Mouse (Mus musculus) gastrocnemius, postnatal 10 days (tissue): ENCODE results near the gene Uqcrq. TPM values are rescaled to one million over a fixed set of nuclear protein-coding genes. Genes with fewer than 3 reads are reported as not detected.
A peak's percentile ranks its signal among the peaks of the same experiment; 100 is the strongest.

Source experiments
- DNase-seq: peaks from one replicate; pipeline ENCODE4 v3.0.0; 2021; ENCODE audit warnings: mixed read lengths
- long read RNA-seq, 2 experiments: library from polyadenylated mRNA; stranded (forward); transcript quantifications; one replicate each; pipeline ENCODE4 v2.0.0; 2021
- total RNA-seq, 2 experiments: library from RNA; stranded (reverse); gene quantifications; 2 replicates each; pipeline ENCODE4 v1.2.3; 2021

The Uqcrq gene
- 100 to 1,000 TPM; 882 to 991 TPM for total RNA-seq
- long read RNA-seq, experiment 1, transcript Uqcrq-204 (2 exons, 375 nt), result minor isoform, 5 of 462 reads
- long read RNA-seq, experiment 1, transcript Uqcrq-203 (3 exons, 405 nt), result minor isoform, 20 of 462 reads
- long read RNA-seq, experiment 1, transcript Uqcrq-201 (2 exons, 1,521 nt), result major isoform, 302 of 462 reads
- long read RNA-seq, experiment 1, partial matches to known transcripts, result 131 of 462 reads
- long read RNA-seq, experiment 1, other reads (novel, unspliced or antisense), result 4 of 462 reads
- long read RNA-seq, experiment 2, transcript Uqcrq-203 (3 exons, 405 nt), result minor isoform, 26 of 484 reads
- long read RNA-seq, experiment 2, transcript Uqcrq-201 (2 exons, 1,521 nt), result major isoform, 319 of 484 reads
- long read RNA-seq, experiment 2, partial matches to known transcripts, result 134 of 484 reads
- long read RNA-seq, experiment 2, other reads (novel, unspliced or antisense), result 1 of 484 reads

DNA sequence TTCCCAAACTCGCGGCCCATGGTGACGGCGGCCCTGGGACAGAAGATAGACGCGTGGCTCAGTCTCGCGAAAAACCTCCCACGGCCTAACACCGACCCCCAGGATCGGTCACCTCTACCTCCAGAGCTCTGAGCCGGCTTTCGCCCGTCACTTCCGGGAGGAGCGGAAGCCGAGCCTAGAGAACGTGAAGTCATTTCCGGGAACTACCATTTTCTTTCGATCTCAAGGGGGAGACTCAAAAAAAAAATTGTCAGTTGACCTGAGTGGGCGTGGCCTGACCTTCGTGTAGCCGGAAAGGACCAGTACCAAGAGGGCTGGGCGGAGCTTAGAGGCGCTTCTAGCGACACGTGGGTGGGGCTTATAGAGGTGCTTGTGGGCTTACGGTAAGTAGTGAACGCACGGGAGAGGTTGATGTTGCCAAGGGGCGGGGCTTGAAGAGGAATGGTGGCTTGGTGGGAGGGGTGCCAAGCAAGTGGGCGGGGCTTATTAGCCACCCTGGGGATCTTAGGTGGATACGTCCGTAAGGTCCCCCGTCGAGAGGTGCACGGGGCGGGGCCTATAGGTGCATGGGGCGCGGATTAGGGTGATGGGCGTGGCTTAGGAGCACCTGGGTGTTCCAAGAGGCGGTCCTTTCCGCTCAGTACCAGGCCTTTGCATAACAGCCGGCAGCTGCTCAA is at the start of gene Uqcrq, which contains the start of gene Gdf9:
TSS of gene Uqcrq (minus strand) at position 162 of the 677 bp plus-strand sequence.
TSS of gene Gdf9 (plus strand) at position 354 of the 677 bp plus-strand sequence.
- DNase-seq, result peak; percentile 96

DNA sequence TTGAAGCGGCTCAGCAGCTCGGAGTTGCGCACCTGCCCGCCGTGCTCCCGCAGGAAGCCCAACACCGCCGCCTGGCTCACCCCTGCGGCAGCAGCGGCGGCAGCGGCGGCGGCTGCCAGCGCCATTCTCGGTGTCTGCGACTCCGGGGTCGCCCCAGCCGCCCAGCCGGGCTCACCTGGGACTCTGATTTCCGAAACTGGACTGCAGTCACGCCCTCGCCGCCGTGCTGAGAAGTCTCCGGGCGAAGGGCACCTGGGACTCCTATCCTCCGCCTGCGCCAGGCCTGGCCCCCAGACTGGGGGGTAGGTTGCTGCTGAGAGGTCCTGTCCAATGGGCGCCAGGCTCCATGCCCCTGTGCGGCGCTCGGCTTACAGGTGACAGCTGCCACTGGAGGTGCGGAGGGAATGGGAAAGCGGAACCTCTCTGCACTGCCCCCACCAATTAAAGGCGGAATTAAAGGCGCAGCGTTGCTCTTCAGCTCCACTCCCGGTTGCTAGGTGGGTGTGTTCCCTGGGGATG is 49.2 kb upstream of the Uqcrq start, which contains the start of the genes Gm9945 and Sowaha:
TSS of gene Gm9945 (plus strand) at position 384 of the 519 bp plus-strand sequence.
TSS of gene Sowaha (minus strand) at position 492 of the 519 bp plus-strand sequence.
- no peak for DNase-seq

DNA sequence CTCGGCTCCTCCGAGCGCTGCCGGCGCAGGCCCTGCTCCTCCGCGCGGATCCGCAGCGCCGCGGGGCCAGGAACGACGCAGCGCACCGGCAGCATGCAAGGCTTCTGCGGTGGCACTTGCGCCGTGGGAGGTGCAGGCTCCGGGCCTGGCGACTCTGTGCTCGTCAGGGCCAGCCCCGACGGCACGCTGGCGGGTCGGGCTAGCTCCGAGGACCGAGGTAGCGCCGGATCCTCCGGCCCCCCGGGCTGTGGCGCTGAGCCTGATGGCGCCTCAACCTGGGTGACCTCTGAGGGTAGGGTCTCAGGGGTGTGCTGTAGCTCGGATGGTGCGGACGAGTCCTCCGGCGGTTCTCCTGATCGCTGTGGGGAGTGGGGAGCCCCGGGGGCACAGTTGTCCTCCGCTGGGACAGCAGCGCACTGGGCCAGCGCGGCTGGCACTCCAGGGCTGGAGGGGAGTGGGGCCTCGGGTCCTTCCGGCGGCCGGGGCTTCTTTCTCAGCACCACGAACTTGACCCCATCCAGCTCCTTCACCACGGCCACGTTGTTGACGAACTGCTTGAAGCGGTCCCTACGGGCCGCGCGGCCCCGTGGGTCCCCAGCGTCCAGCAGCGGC is 48.6 kb upstream of the Uqcrq start:
- DNase-seq, result no peak

DNA sequence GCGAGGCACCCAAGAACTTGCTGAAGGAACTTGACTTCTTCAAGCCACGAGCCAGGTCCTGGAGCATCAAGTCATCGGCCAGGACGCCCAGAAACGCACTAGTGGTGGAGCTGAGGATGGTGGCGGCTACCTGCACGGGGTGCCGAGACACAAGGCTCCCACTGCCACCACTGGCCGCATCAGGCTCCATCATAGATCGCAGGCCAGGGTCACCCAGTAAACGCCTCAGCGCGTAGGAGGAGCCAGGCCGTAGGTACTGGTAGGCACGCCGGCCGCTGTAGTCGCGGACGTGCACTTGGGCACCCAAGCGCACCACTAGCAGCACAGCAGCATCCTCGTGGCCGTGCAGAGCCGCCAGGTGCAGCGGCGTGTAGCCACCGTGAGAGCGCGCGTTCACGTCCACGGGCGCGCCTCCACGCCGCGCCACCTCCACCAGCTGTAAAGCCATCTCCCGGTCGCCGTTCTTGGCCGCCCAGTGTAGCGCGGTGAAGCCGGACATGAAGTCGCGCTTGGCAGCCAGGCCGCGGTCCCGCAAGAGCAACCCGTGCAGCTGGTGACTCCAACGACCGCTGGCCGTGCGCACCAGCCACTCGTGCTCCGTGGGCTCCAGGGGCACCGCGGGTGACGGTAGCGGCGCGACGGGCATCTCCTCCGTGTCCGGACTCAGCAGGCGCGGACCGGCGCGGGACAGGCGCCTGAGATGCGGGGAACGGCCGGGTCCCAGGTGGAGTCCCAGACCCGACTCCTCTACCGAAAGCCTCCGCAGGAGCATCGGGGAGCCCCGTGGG is 47.9 kb upstream of the Uqcrq start:
- no peak for DNase-seq

DNA sequence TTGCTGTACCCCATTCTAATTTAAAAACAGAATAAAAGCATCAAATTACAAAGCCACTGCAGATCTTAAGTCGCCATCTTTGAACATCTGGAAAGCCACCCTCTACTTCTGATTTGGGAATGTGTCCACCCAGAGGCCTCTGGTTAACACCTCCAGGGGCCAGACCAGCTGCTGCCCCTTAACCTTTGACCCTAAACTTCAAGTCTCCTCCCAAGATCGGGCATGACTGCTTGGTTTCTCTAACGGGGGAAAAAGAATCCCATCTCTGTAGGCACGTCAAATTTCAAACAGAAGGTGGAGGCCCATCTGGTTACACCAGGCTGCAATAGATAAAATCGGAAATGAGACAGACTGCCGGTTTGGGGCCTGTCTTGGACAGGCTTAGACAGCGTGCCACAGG is 47.2 kb upstream of the Uqcrq start:
- DNase-seq, result no peak

DNA sequence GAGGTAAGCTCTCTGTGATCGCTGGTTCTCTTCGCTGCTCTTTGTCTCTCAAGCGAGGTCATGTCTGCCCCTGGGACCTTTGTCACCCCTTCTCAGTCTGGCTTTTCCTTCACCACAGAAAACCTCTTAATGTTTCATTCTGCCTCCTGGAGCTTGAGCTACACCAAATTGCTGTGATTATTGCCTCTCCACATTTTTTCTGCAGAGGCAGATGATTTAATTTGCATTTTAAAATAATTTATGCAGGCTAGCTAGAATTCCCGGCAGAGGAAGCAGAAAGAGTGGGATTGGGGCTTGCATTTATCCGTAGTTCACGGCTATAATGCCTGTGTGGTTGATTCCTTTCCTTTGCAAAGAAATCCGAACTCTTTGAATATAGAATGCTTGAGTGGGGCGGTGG is 45.0 kb upstream of the Uqcrq start:
- DNase-seq, result no peak

DNA sequence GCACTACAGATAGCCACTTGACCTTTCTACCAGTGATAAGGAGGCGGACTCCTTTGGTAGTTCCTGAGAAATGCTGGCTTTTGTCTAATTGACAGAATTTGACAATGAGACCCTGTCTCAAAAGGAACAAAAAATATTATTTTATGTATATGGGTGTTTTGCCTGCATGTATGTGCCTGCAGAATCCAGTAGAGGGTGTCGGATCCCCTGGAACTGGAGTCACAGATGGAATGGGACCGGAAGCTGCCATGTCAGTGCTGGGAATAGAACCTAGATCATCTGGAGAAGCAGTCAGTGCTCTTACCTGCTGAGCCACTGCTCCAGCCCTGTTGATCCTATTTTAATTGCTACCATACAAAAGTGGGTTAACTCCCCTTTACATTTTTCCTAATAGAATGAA is 42.1 kb upstream of the Uqcrq start:
- no peak for DNase-seq

DNA sequence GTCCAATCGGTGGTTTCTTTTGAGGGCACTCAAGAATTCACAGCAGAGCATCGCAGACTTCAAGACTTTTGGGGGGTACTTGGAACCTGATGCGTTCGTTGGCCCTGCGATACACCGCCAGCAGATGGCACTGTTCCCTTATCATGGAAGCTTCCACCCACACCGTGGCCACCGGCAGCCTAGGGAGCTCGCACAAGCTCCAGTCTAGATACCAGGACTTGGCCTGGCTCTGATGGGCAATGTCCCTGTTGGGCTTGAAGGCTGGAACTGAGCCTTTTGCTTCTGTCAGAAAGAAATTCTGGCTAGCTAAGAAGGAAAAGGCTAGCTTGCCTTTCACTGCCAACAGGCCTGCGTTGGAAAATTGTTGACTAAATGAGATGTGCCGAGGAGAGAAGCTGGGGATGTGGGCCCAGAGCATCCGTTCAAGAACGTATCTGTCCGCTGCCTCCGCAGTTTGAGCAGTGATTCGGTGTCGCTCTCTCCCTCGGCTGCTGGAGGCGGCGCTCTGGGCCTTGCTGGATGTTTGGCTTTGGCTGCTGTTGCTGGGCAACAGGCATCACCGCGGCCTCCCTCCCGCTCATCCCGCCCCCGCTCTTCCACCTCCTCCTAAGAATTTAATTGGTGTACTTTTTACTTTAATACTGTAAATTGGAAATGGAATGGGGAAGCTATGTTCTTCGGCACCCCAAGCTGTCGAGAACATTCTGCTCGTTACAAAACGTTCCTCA is 39.5 kb upstream of the Uqcrq start, which contains the start of gene Gm9837:
TSS of gene Gm9837 (minus strand) at position 512 of the 728 bp plus-strand sequence.
- peak; percentile 93 for DNase-seq

DNA sequence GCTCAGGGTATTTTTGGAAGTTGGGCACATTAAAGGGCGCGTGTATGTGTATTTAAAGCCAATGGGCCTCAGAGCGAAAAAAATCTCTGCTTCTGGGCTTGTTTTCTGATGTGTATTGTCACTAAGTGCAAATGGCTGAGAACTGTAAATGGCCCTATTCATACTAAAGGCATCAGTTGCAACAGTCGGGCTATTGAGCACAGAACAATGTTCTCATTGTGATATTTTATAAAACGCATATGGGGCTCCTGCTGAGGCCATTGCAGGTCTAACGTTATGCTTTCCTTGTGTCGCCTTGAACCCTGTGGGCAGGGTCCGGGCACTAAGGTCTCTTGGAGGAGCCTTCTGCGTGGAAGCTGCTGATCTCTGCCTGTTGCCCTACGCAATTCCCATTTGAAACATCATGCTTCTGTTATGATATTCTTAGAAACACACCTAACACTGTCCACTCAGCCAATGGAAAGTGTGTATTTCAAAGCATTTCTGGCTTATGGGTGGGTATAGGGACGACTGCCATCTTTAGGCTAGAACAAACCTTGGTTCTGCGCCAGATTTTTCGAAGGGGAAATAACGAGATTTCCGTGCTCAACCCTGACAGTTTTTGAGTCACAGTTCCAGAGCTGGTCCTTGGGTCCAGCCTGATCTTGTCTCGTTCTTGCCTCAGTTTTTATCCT is 38.8 kb upstream of the Uqcrq start:
- DNase-seq, result peak; percentile 49

DNA sequence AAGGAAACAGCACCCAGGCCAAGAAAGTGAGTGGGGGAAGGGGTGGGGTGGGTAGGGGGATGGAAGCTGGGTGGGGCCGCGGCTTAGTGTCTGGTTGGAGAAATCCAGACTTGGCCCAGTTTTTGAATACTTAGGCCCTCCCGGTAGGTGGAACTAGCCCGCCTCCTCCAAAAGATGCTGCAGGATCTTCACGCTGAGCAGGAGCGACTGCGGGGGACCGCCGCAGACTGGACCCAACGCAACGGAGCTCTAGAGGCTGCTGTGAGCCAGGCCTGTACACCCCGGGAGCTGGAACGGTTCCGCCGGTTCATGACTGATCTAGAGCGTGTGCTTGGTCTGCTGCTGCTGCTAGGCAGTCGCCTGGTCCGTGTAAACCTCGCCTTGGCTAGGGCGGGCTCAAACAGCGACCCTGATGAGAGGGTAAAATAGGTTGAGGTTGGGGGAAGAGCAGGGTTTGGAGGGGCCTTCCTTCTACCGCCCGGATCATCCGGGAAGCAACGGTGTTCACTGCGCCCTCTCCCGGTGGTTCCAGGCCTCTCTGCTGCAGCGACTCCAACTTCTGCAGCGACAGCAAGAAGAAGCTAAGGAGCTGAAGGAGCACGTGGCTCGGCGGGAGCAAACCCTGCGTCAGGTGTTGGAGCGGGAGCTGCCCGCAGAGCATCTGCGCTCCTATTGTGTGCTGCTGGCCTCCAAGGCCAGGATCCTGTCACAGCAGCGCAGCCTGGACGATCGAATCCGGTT is 35.8 kb upstream of the Uqcrq start:
- peak; percentile 85 for DNase-seq

DNA sequence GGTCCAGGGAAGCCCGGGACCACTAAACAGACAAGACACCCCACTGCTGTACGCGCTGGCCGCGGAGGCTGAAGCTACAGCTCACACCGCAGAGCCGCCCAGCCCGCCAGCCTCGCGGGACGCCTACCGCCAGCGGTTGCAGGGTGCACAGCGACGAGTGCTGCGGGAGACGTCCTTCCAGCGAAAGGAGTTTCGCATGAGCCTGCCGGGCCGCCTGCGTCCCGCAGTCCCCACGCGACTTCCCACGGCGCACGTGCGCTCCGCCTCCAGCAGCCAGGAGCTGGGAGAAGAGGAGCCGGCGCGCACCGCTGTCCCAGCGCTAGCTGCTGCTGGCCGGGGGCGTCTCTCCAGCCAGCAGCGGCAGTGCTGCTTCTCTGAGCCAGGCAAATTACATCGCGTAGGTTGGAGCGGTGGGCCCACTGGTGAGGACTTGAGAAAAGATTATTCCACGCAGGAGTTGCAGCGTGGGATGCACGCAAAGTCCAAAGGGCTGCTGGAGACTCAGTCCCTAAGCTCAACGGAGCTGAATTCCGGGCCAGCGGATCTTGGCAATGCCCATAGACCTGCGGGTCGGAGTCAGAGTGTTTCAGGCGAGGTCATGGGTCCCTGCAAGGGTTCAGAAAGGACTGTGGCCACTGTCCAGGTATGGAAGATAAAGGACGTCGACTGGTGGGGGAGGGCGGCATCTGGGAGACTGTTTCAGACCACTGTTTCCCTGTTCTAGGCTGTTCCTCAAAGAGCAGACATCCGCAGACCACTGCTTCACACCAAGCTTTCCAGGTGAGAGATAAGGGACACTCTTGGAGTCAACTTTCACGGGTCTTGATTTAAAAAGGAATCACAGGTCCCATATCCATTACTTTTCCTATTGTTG is 33.2 kb upstream of the Uqcrq start:
- peak; percentile 39 for DNase-seq

DNA sequence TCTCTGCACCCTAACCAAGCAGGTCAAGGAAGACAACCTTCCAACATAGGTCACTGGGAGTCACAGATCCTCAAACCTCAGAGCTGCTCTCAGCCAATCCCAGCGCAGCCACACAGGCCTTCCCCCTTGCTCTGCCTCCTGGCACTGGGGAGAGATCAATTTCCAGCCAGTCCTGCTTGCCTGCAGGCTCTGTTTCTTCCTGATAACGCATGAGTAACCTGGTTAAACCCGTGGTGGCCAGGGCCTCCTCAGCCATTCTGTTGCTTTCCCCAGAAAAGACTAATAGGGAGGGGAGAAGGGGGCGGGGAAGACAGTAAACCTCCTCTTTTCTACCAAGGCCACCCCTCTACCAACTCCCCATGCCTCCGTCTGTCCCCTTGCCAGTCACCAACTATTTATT is 31.1 kb upstream of the Uqcrq start:
- no peak for DNase-seq

DNA sequence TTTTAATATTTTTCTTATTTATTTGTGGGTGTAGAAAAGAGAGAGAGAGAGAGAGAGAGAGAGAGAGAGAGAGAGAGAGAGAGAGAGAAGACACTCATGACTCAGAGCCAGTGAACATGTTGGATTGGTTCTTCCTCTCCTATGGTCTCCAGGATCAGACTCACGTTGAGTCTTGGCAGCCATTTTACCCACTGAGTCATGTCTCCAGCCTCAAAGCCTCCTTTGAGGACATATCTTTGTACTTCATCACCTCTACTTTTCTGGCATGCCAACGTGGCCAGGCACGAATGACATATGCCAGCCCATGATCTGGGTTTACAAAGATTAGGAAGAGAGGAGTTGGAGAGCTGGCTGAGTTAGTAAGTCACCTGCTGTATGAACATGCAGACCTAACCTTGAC is 29.6 kb upstream of the Uqcrq start:
- no peak for DNase-seq

DNA sequence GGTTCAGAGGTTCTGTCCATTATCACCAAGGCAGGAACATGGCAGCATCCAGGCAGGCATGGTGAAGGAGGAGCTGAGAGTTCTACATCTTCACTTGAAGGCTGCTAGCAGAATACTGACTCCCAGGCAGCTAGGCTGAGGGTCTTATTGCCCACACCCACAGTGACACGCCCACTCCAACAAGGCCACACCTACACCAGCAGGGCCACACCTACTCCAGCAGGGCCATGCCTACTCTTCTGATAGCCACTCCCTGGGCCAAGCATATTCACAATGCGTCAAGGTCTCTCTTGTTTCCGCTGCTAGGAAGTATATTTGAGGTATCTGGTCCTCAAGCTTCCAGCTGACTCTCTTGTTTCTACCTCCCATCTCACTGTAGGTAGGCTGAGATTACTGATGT is 28.4 kb upstream of the Uqcrq start:
- no peak for DNase-seq

DNA sequence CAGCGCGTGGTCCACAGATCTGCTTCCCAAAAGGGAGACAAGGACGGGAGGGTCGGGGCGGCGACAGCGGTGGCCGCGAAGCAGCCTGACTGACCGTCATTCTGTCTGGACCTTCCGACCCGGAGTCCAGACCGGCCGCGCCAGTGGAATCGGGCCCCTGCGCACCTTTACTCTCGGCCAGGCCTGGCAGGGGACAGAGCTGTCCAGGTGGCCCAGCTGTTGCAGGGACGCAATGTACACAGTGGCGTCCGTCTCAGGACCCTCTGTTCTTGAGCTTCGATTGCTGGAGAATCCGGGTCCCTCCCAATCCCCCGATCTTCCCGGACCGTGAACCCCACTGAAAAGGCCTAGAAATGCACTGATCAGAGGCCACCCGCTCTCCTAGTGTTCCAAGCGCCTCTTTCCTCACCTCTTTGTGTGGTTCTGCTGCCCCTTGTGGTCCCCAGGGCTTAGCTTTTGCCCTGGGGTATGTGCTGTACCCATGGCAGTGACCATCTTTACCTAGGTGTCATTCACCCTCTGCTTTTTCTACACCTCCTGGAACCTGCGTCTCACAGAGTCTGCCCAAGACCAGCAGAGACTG is 26.8 kb upstream of the Uqcrq start:
- no peak for DNase-seq

DNA sequence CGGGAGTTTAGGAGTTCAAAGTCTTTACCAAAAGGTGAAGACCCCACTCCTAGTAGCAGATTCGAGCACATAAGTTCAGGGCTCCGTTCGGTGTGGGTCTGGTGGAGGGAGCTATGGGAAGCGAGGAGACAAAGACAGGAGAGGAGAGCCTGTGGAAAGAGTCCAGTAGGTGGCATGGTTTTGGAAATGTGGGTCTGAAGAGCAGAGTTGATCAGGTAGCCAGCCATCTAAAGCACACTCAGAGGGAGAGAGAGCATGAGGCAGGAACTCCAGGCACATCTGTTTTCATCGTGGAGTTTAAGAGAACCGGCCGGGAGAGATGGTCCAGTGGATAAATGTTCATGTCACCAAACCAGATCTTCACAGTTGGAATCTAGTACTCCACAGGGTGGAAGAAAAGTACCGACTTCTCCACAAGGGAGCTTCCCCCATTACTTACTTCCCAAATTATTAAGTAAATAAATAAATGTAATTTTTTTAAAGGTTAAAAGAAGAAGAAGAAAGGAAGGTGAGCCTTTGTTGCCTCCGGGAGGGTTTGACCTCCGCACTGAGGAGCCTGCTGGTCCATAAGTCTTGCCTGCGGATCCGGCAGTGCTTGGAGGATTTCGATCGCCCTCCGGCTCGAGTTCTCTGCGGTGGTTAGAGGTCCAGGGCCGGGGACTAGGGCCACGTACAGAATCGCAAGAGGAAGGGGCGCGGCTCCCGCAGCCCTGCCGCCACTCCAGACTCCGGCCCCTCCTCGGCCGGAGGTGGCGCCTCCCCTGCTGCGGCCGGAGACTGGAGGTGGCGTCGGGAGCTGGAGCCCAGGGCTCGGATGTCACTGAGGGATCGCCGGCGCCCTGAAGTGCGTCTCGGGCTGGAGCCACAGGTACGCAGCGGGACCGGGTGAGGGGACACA is 26.1 kb upstream of the Uqcrq start, which contains the start of the genes Gm10447 and Shroom1:
TSS of gene Gm10447 (minus strand) at position 637 of the 898 bp plus-strand sequence.
TSS of gene Shroom1 (plus strand) at position 732 of the 898 bp plus-strand sequence.
- DNase-seq, result peak; percentile 50

DNA sequence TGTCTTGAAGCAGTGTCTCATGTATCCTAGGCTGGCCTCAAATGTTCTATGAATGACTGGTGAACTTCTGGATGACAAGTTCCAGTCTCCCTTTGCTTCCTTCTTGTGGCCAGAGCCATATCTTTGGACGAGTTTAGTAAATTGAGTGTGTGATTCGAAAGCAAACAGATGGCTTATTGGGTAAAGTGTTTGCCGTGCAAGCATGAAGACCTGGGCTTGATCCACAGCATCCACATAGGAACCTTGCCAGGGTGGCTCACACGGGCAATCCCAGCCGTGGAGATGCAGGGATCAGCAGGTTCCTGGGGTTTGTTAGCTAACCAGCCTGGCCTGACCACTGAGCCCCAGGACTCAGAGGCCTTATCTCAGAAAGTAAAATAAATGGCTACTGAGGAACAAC is 22.4 kb upstream of the Uqcrq start:
- no peak for DNase-seq
